Mouse (Mus musculus) spleen, postnatal 14 days (tissue): ENCODE results near the gene Sstr5.

Source experiments
- DNase-seq, 2 experiments: peaks; one replicate each; pipeline ENCODE4 v3.0.0; 2021 to 2022; ENCODE audit warnings: low spot score in 2 of 2

Sstr5 gene

DNA sequence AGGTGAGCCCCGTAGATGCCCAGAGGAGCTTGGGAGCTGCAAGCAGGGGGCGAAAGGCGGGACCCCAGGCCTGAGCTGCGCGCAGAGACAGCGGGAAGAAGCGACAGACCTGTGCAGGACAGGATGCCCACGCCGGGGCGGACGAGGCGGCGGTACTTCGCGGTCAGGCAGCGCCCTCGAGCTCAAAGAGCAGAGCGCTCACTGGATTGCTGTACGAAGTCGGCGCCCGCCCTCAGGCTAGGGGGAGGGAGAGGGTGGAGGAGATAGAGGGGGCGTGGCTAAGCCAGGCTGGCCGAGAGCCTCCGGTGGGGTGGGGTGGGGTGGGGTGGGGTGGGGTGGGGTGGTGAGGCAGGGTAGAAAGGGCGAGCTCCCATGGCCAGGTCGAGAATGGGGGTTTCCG, at the start of gene Sstr5:
Gene Sstr5 (minus strand): TSS at position 276 of the 400 bp plus-strand sequence.
- DNase-seq: no peak

DNA sequence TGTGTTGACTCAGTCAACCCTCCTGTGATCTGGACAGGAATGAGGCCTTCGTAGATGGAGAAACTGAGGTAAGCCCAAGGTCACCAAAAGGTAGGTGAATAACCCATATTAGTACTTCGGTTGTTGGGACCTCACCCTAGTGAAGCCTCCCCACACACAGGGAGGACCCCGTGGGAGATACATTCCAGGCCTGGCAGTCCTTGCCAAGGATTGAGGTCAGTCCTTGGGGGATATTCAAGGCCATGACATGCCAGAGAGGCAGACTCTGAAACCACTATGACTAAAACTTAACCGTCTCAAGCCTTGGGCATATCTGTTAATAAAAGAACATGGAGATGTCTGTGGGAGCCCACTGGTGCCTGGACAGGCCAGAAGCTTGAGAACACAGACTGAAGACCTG, 44.7 kb upstream of the Sstr5 start:
- no peak for DNase-seq

DNA sequence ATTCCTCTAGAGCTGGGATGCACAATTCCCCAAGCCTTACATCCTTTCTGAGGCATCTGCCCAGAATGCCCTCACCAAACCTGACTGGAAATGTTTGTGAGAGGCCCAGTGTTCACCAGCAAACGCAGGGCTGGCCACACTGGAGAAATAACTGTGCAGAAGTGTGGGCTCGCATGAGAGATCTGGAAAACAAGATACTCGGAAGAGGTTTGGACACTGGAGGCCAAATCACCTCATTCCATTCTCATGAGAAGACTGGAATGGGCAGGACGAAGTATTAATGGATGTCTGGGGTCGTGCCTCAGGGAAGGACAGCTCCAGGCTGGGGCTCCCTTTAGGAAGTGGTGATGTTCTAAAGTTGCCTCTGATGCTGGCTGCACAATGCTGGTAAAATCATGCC, 43.6 kb upstream of the Sstr5 start:
- no peak for DNase-seq

DNA sequence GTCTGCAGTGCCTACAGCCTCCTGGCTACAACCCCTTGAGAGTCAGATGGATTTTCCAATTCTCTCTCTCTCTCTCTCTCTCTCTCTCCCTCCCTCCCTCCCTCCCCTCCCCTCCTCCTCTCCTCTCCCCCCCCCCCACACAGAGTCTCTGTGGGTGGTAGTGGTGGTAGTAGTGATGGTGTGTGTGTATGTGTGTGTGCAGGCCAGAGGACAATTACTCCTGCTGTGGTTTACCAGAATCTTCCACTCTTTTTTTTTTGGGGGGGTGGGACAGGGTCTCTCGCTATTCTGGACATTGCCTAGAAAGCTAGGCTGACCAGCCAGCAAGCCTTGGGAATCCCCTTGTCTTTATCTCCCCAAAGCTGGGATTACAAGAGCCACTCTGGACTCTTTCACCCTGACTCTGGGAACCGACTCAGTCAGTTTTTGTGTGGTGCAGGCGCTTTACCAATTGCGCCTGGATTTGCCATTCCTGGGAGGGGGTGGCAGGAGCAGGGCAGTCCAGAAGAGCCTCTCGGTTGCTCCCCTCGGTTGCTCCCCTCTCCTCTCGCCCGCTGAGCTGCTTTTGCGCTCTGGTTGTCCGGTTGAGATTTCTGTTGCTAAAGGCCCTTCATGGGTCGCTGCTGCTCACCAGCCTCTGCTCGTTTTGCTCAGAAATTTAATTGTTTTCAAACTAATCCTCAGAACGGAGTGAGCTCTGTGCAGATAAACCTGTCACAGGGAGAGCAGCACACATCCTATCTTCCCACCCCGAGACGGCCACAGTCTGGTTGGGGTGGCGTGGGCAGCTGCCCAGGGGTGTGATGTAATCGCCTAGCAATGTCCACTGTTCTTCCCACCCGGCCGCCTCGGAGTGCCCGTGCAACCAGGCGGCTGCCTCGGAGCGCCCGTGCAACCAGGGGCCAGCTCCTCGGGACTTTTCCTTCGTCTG, 42.1 kb upstream of the Sstr5 start:
- DNase-seq: no peak

DNA sequence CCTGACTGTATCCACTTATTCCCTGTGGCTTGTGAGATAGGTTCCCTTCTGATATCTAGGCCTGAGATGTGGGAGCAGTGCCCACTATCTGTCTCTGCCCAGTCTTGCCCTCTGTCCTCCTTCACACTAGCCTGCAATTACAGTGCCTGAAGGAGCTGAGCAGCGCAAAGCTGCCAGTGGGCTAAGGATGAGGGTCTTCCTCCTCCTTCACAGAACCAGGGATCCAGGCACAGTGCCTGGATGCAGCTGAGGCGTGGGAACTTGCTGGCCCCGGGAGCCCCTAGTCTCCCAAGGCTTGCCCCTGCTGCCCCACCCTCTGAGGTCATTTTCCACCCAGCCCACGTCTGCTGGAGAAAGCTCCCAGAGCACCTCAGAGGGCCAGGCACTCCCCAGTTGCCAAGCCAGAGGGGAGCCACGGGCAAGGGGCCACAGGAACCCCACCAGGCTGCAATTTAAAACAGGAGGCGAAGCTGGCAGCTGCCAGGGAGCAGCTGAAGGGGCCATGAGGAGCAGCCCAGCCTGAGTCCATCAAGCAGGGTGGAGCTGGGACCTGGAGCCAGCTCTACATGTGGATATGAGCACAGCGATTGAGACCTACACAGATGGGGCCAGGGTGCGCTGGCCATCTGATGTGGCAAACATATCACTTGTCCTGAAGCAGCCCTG, 33.4 kb upstream of the Sstr5 start:
- no peak for DNase-seq

DNA sequence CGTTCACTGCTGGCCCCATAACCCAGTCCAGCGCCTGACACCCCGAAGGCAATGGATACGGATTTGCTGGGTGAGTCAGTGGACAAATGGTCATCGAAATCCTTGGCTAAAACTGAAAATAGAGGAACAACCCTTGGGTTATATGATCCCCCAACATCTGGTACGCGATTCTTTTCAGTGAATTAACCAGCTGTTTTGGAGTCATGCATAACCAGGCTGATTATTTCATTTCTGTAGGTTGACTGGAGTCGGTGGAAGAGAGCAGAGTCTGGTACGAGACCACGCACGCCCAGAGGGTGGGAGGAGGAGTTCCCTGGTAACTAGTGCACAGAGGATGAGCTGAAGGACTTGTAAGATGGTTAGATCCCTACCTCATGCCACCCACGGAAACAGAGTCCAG, 25.0 kb upstream of the Sstr5 start:
- no peak for DNase-seq

DNA sequence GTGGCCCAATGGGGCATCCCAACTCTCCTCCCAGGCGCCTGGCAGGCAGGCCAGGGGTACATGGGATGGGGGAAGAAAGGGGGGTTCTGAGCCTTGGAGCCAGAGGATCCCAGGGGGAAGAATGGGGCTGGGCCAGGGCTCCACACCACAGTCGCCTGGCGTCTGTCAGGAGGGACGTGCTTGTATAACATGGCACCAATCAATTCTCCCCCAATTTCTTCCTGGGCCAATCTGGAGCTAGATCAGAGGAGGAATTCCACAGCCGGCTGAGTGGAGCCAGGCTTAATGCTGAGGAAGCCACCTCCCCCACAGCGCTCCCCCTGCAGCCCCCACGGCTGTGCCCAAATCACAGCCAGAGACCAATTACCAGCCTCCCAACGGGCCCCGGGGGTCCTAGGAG, 23.4 kb upstream of the Sstr5 start:
- DNase-seq: no peak

DNA sequence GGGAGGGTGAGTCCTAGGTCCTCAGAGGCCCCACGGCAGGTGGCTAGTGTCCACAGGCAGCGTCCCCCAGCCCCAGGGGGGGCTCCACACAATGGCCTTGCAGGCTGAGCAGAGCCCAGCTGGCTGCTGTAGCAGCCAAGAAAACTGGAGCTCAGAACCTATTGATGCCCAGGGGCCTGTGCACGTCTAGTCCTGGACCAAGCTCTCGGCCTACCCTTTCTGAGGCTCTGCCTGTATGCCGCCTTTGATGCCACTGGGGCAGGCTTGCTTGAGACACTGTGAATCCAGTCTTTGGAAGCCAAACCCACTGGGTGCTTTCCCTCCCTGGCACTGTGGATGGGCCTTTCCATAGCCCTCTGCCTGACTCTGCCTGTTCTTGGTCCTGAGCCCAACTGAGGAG, 22.4 kb upstream of the Sstr5 start:
- no peak for DNase-seq

DNA sequence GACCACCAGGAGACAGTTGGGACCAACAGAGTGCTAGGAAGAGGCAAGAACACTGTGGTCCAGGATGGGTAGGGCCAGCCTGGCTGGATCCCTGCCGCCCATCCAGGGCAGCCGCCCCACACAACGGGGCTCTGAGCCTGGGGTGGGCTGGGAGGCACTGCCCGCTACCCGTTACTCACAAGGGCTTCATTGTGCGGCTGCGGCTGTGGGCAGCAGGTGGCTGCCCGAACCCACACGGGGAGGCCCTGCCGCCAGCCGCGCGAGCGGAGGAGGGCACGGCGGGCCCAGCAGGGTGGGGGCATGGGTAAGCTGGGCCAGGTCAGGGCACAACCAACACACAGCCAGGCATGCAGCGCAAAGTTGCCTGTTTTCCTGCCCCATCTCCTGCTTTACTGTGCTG, 21.1 kb upstream of the Sstr5 start:
- DNase-seq: no peak

DNA sequence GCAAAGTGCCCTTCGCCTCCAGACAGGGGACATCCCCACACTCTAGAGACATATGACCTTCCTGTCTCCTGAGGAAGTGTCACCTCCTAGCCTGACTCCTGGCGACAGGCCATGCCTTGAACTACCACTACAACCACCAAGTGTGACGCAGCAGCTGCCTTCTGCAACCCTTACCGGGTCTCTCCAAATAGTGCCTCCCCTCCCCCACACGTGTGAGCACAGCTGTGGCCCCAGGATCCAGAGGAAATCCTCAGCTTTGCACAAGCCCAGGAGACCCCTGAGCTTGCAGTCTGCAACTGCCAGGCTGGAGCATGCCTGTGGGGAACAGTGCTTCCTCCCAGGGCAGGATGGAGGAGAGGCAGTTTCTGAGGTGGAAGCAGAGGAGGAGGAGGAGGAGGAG, 19.2 kb upstream of the Sstr5 start:
- no peak for DNase-seq

DNA sequence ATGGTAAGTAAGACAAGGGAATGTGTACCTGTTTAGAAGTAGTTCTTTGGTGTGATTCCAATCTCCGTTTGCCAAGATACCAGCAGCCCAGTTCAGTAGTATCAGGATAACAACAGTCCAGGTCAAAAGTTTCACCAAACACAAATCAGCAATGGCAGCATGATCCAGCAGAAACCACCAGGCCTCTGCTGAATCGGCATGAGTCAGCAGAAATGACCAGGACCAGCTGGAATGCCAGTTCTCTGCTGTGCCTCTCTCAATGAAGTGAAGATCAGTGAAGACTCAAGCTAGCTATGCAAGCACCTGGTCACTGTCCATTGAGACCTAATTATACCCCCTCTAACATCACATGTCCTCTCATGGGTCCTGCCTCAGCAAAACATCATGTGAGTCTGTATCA, 17.0 kb upstream of the Sstr5 start:
- DNase-seq: no peak

DNA sequence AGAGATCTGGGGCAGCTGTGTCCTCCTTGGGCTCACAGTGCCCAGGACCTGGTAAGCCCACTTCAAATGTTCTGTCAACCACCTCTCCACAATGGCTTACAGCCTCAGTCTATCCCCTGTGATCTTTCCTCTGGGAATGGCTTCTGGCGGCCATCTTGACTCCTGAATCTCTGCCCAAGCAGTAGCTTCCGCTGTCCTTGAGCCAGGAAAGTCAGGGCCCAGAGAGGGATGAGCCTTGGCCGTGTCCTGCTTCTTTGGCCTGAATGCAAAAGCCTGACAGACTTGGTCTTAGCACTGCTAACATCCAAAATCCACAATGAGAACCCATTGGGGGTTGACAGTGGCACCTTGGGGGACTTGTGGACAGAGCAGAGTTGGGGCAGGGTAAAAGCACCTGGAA, 14.8 kb upstream of the Sstr5 start:
- DNase-seq: no peak

DNA sequence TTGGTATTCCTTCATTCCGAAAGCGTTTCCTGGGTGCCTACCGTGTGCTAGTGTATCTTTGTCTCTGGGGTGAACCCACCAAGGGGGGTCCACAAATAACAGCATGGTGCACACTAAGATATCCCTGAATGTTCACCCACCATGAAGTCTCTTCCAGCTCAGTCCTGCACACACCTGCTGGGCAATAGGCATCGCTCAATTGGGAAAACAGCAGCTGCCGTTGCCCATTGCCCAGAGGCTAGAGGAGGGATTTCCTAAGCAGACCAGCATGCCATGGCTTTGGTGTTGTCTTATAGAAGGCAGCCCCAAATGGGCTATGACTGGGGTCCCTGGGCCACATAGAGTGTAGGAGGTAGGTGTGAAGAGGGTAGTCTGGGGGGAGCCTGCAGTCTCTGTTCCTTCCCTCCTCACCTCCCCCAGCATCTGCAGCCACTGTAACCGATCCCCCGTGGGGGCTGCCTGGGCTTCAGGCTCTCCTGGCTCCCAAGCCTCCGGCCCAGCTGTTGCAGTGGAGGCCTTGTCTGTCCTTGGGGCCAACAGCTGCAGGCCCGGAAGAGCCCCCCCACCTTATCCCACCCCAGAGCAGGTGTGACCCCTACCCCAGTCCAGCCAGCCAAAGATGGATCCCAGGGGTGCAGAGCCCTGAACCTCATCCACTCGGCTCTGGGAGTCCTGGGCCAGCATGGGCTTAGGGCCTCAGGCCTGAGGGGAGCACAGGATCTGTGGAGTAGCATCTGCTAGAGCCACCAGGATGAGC, 13.2 kb upstream of the Sstr5 start:
- DNase-seq: no peak

DNA sequence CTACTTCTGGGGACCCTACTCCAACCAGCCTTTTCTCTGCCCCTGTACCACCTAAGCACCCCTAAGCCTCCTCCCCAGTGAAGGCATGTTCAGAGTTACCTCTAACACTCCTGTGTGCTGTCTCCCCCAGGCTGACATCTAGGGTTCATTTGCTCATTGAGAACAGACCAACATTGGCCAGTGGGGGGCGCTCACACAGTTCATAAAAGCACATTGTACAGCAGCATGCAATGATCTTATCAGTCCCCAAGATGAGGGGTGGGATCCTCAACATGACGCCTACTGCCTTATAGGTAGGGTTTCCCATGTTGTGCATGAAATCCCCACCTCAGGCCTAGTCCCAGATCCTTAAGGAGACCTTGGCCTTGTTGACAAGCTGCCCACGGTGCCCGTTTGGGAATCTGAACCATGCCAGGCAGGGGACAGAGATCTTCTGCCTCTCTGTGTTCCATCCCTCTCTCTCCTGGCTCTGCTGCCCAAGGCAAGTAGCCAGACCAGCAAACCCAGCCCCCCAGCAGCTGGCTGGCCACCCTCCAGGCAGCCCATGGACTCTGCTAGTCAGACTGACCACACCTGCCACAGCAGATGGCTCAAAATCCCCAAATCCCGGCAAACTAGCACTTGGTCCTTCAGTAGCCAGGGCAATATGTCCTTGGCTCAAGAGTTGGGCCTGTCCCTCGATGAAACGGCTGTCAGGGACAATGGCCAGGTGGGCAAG, 11.9 kb upstream of the Sstr5 start:
- peak in 1 of 2 experiments; percentile 8 for DNase-seq

DNA sequence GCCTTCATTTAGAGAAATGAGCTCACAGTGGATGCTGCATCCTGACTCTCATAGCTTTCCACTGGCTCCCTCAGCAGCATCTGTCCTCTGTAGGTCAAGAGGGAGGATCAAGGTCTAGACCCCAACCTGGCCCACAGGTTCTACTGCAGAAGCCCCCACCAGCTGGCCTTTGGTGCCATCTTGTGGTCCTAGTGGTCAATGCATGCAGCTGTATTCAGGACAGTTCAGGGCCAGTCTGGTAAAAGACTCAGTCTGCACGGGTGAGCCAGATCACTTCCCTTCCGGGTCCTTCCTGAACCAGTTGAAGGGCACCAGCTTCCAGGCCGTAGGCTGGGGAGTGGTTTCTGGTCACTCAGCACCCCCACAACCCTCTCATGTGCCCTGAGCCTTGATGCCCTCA, 10.7 kb upstream of the Sstr5 start:
- DNase-seq: peak in 1 of 2 experiments; percentile 47

DNA sequence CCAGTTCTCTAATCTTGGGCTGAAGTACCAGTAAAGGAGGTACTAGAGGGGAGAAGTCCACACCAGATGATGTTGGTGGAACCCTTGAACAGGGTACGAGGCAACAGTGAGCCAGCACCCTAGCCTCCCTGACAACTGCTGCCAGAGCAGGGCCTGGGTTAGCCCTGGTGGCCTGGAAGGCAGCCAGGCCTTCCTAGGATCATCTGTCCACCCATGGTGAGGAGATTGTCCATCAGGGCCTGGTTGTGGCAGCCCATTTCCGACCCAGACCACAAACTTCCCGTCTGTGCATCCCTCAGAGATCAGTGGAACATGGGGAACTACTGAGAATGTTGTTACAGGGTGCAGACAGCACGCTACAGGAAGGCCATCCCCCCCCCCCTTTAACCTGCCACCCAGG, 5.5 kb upstream of the Sstr5 start:
- no peak for DNase-seq

DNA sequence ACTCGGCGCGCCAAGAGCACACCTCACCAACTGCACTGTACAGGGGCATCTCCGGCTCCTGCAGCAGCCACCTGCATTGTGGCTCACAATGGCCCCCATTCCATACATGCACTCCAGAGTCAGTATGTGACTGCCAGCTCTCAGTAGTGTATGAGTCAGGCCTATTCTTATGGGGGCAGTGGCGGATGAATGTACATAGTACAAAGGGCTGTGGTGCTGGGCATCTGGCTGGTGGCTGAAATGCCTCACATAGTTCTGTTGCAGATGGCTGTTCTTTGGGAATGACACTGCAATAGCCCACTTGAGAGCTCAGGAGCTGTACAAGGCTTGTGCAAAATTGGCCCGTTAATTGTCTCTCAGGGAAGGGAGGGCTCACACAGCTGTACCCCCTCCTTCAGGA, 15.0 kb downstream of the Sstr5 start:
- DNase-seq: no peak

DNA sequence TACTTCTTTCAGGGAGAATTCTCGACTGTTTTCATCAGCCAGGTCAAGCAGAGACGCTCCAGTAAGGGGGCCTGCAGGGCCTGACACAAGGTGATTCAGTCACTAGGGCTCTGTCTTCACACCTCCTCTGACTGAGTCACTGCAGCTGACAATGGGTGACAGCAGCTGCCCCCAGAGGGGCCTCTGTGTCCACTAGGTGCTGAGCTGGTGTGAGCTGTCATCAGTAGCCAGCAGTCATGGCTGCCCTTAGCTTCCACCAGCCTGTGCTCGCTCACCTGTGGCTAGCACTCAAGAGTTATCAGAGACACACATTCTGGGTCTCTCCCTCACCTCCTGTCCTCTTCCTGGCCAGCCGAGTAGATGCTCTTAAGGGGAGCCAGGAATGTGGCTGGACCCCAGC, 16.3 kb downstream of the Sstr5 start:
- no peak for DNase-seq

DNA sequence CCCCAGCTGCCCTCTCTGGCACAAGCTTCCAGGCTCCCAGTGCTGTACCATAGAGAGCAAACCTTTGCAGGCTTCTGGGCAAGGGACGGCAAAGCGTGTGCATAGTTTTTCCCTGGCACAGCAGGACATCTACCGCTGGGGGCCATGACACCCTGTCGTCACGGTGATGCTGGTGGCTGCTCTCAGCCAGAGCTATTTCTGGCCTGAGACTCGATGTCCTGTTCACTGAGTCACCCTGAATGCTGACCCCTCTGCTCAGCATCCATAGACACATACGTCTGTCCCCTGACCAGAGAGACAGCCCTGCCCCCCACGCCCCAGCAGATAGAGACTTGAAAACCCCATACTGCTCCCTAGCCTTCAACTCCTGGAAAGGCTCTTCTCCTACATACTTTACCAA, 16.9 kb downstream of the Sstr5 start:
- DNase-seq: no peak

DNA sequence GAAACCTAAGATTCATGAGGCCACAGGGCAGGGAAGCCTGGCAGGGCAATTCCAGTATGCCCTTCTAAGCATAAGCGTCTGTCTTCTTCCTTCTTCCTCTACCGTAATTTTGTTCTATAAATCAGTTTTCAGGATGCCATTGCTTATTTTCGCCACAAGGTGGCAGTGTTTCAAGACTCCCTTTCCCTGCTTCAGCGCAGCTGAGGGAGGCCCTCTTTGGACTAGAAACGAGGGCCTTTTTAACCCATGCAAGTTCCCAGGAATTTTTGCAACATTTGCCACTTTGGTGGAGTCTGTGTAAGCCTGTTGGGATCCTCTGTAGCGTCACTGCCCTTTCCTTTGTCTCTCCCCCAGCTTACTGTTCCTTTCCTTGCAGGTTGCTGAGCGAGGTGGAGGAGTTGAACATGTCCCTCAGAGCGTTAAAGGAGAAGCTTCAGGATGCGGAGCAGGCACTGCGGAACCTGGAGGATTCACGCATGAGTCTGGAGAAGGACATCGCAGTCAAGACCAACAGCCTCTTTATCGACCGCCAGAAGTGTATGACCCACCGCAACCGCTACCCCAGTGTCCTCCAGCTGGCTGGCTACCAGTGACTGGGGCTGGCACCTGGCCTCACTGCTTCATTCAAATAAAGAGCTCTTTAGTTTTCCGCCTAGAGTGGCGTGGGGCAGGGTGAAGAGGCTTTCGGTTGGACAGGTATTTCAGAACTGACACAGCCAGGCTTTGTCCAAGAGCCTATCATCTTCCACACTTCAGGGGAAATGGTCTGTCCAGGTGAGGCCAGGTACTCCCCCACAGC, 20.9 kb downstream of the Sstr5 start:
- peak in 1 of 2 experiments; percentile 36 for DNase-seq
